Mouse (Mus musculus) heart, adult 9 months (tissue): ENCODE results near the gene Abi3bp.

ENCODE experiments used
- DNase-seq, 2 experiments: peaks; one replicate each; pipeline ENCODE4 v3.0.0; 2022; ENCODE audit warnings: low spot score in 2 of 2

The Abi3bp gene

GRCm38 (mm10) chr16:56686747-56687146, 209.1 kb downstream of the Abi3bp start:
- no peak for DNase-seq

GRCm38 (mm10) chr16:56690715-56691114, 213.0 kb downstream of the Abi3bp start:
- DNase-seq: no peak

- no peak for DNase-seq
Measured at GRCm38 (mm10) chr16:56696448-56696847, 218.8 kb downstream of the Abi3bp start.

DNA sequence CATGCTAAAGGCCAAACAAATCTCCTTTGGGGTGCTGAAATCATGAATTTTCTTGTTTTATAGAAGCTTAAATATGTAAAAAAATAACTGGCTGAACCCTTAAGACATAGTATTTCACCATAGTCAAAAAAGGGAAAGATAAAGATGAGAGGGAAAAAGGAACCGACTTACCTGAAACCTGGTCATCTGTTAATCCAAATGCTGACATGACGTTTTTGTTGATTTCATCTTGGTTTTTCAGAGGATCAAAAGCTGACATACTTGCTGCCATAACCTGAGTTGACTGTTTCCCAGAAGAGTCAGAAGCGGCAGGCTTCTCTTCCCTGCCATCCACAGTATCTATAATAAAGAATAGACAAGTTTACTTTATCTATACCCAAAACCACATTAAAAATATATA, 223.2 kb downstream of the Abi3bp start:
- DNase-seq: no peak

DNA sequence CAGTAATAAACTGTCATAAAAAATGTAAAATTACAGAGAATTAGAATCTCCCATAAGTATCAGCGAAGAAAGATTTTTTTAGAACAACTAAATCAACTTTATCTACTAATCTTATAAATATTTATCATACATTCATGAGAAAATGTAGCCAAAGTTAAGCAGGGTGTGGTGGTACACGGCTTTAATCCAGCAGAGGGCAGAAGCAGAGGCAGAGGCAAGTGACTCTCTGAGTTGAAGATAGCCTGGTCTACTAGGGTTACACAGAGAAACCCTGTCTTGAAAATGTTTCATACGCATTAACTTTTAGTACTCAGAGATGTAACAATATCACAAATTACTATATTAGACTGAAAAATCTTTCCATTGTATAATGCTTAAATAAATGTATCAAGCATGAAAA, 228.1 kb downstream of the Abi3bp start:
- no peak for DNase-seq

- DNase-seq: no peak
Measured at GRCm38 (mm10) chr16:56710071-56710470, 232.4 kb downstream of the Abi3bp start.

DNA sequence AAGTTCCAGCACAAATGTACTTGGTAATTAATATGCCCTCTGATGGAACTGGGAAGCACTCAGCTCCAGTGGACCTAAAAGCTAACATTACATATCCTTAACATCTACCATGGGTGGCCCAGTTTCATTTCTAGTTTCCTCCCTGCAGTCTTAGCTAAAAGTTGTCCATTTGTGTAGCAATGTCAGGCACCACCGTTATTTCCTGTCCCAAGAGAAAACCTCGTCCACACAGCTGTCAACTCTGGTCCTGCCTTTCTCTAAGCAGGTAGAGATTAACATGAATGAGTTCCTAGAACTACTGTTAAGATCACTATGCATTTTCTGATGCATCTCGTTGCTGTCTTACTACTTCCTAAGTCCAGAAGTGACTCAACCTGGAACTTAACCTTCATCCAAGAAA, 237.9 kb downstream of the Abi3bp start:
- no peak for DNase-seq

DNA sequence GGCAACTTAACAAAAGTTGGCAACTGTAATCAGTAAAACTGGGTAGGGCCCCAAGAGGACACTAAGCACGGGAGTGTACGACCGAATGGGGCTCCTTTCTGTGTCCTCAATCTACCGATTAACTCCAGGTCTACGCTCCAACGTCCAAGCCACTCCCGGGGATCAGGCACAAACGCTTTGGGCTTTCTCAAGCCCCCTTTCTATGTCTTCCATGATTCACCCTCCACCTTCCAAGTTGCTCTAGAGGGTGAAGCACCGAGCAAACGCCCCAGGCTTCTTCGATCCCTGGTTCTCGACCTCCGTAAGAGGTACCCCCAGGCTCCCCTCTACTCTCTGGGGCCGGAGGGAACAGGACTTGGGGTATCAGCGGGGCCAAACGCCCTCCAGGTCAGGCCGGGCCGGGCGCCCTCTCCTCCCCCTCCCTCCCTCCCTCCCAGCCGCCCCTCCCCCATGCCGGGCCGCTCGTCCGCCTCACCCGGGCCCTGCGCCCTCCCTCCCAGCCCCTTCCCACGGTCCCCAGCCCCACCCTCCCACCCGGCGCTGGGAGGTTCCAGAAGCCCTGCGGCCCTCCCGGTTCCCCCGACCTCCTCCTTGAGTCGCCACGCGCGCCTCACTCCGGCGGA, 239.0 kb downstream of the Abi3bp start:
- DNase-seq: peak in 1 of 2 experiments; percentile 19

GRCm38 (mm10) chr16:56717224-56718200, 239.8 kb downstream of the Abi3bp start, which contains the start of gene Tfg:
Gene Tfg, minus strand, starts transcription at chr16:56717450.
- DNase-seq: peak; percentile 99

DNA sequence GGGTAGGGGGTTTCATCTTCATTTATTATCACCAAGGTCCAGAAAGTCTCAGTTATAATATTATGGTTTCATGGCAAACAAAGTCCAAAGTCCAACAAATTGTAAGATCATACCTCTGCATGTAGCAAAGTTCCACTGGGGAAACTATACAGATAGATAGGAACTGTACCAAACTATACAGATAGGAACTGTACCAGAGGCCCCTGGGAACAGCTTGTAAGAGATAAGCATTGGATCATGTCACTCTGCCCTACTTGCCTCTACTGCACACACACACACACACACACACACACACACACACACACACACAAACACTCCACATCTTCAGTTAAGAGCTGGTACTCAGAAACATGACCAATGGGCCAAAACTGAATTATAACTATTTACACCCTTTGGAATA, 241.4 kb downstream of the Abi3bp start:
- no peak for DNase-seq

- DNase-seq: no peak
Measured at GRCm38 (mm10) chr16:56722357-56722756, 244.7 kb downstream of the Abi3bp start.

GRCm38 (mm10) chr16:56724927-56725326, 247.2 kb downstream of the Abi3bp start:
- DNase-seq: no peak

DNA sequence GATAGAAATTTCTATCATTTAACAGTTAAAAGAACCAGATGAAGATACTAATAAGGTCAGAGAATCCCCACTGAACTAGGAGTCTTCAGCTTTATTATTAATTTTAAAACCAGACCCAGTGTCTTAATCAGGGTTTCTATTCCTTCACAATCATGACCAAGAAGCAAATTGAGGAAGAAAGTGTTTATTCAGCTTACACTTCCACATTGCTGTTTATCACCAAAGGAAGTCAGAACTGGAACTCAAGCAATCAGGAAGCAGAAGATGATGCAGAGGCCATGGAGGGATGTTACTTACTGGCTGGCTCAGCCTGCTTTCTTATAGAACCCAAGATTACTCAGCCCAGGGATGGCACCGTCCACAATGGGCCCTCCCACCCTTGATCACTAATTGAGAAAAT, 251.4 kb downstream of the Abi3bp start:
- DNase-seq: no peak
